Mouse (Mus musculus) right cerebral cortex, postnatal 4 days (tissue): Measurements from ENCODE around the gene Atp5f1.
"Not testable (repeated sequence)": the region's sequence is repeated elsewhere in the genome, so short reads cannot be mapped to it uniquely, and the experiment has no call there.

ENCODE experiments used
- DNase-seq: peaks from one replicate; pipeline ENCODE4 v3.0.0-alpha.2; 2022

The Atp5f1 gene

GRCm38 (mm10) chr3:105929821-105930220, 30.1 kb downstream of the Atp5f1 start:
- no peak for DNase-seq

GRCm38 (mm10) chr3:105928781-105929180, 31.1 kb downstream of the Atp5f1 start:
- DNase-seq: no peak

GRCm38 (mm10) chr3:105928195-105928569, 31.7 kb downstream of the Atp5f1 start:
- no peak for DNase-seq

GRCm38 (mm10) chr3:105927561-105928194, 32.2 kb downstream of the Atp5f1 start:
- no peak for DNase-seq

GRCm38 (mm10) chr3:105924616-105925015, 35.3 kb downstream of the Atp5f1 start:
- DNase-seq: no peak

GRCm38 (mm10) chr3:105921959-105922358, 37.9 kb downstream of the Atp5f1 start:
- no peak for DNase-seq

- DNase-seq: not testable (repeated sequence)
These were observed 39.2 kb downstream of the Atp5f1 start for GRCm38 (mm10) chr3:105920743-105921142.

GRCm38 (mm10) chr3:105918355-105918745, 41.5 kb downstream of the Atp5f1 start:
- DNase-seq: no peak

- no peak for DNase-seq
These were observed 42.1 kb downstream of the Atp5f1 start for GRCm38 (mm10) chr3:105917656-105918354.

- not testable (repeated sequence) for DNase-seq
These were observed 43.4 kb downstream of the Atp5f1 start for GRCm38 (mm10) chr3:105916455-105916854.

- DNase-seq: no peak
These were observed 44.6 kb downstream of the Atp5f1 start for GRCm38 (mm10) chr3:105915281-105915680.

- DNase-seq: no peak
These were observed 45.8 kb downstream of the Atp5f1 start for GRCm38 (mm10) chr3:105913839-105914681.

GRCm38 (mm10) chr3:105912097-105912880, 47.6 kb downstream of the Atp5f1 start:
- DNase-seq: no peak

GRCm38 (mm10) chr3:105910519-105911190, 49.2 kb downstream of the Atp5f1 start:
- no peak for DNase-seq

- no peak for DNase-seq
These were observed 50.9 kb downstream of the Atp5f1 start for GRCm38 (mm10) chr3:105908976-105909375.

GRCm38 (mm10) chr3:105907956-105908655, 51.8 kb downstream of the Atp5f1 start:
- DNase-seq: no peak

GRCm38 (mm10) chr3:105904721-105905120, 55.2 kb downstream of the Atp5f1 start:
- no peak for DNase-seq

GRCm38 (mm10) chr3:105904213-105904612, 55.7 kb downstream of the Atp5f1 start:
- no peak for DNase-seq

- no peak for DNase-seq
These were observed 58.4 kb downstream of the Atp5f1 start for GRCm38 (mm10) chr3:105901468-105901867.

- no peak for DNase-seq
These were observed 59.2 kb downstream of the Atp5f1 start for GRCm38 (mm10) chr3:105900716-105901115.

- no peak for DNase-seq
These were observed 59.6 kb downstream of the Atp5f1 start for GRCm38 (mm10) chr3:105900266-105900665.
